Mouse (Mus musculus) neural tube, embryonic 13.5 days (tissue): Measurements from ENCODE around the gene Tmtc1. TPM values are rescaled to one million over a fixed set of nuclear protein-coding genes. Genes with fewer than 3 reads are reported as not detected.

Experiments
- ATAC-seq: fragments of 200-750 bp; cut with Nextera tagmentation; 2 replicates; pipeline ENCODE4 v1.8.0; 2017; ENCODE audit warnings: low read depth, mild to moderate bottlenecking, moderate TSS enrichment, moderate library complexity
- H3K27ac ChIP-seq: fragments of 300-500 bp; sonication (generic); replicated peaks from 2 replicates; pipeline ENCODE4 v1.5.1; 2015; ENCODE audit warnings: moderate library complexity, mild to moderate bottlenecking, inconsistent platforms
- H3K27me3 ChIP-seq: fragments of 300-500 bp; sonication (generic); 2 replicates; pipeline ENCODE4 v1.6.1; 2015; ENCODE audit warnings: mild to moderate bottlenecking, inconsistent platforms
- H3K36me3 ChIP-seq: fragments of 300-500 bp; sonication (generic); 2 replicates; pipeline ENCODE4 v1.6.1; 2015; ENCODE audit warnings: mild to moderate bottlenecking, inconsistent platforms
- H3K4me1 ChIP-seq: fragments of 300-500 bp; sonication (generic); replicated peaks from 2 replicates; pipeline ENCODE4 v1.6.1; 2015; ENCODE audit warnings: inconsistent platforms
- H3K4me2 ChIP-seq: fragments of 300-500 bp; sonication (generic); 2 replicates; pipeline ENCODE4 v1.6.1; 2015; ENCODE audit warnings: inconsistent platforms, mild to moderate bottlenecking, moderate library complexity
- H3K4me3 ChIP-seq: fragments of 300-500 bp; sonication (generic); 2 replicates; pipeline ENCODE4 v1.5.1; 2015; ENCODE audit warnings: mild to moderate bottlenecking, inconsistent platforms
- H3K9ac ChIP-seq: fragments of 300-500 bp; sonication (generic); 2 replicates; pipeline ENCODE4 v1.6.1; 2015; ENCODE audit warnings: moderate library complexity, mild to moderate bottlenecking, inconsistent platforms
- H3K9me3 ChIP-seq: fragments of 300-500 bp; sonication (generic); 2 replicates; pipeline ENCODE4 v1.6.1; 2016; ENCODE audit warnings: inconsistent platforms
- WGBS: fragments of 180-500 bp; shearing (Covaris S2); methylation state at CpG from one replicate; pipeline ENCODE4 v1.1.7; 2015; 5-methylcytosine and 5-hydroxymethylcytosine counted together
- polyA plus RNA-seq: library from polyadenylated mRNA; unstranded; fragments of >200 nt; fragmentation: Nextera tagmentation; extraction: Ambion mirVana; gene quantifications from 2 replicates; pipeline ENCODE4 v1.2.1, GENCODE M21; 2015

The Tmtc1 gene
- polyA plus RNA-seq, 1 experiment from 2014 or later, result 4.1 TPM

DNA sequence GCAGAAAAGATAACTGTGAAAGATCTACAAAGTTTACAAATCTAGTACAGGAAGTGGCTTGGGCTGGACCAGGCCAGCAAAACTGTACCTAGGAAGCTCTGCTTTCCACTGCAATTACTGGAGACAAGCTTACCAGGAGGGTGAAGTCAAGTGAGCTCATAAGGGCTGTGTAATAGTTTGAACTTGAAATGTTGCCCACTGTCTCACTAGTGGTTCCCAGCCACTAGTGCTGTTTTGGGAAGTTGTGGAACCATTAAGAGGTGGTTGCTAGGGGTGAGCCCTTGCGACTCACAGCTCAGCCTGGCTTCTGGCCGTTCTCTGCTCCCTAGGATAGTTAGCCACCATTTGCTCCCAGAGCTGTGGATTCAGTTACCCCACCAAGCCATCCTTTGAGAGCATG, 112.3 kb downstream of the Tmtc1 start:
- no peak overlapping the region for H3K9ac ChIP-seq
- no peak overlapping the region for H3K4me2 ChIP-seq
- no peak for ATAC-seq
- H3K27me3 ChIP-seq, result no peaks in the 10 kb centered on the region
- no peak overlapping the region for H3K27ac ChIP-seq
- no peaks in the 10 kb centered on the region for H3K4me1 ChIP-seq
- H3K4me3 ChIP-seq, result no peak overlapping the region
- H3K36me3 ChIP-seq, result 0 out of 2 replicates have a peak, but pooled peaks cover 3% of the 10 kb centered on the region
- H3K9me3 ChIP-seq, result no peaks in the 10 kb centered on the region
- WGBS, result 92% methylated on average over 2 of the region's 2 CpGs

DNA sequence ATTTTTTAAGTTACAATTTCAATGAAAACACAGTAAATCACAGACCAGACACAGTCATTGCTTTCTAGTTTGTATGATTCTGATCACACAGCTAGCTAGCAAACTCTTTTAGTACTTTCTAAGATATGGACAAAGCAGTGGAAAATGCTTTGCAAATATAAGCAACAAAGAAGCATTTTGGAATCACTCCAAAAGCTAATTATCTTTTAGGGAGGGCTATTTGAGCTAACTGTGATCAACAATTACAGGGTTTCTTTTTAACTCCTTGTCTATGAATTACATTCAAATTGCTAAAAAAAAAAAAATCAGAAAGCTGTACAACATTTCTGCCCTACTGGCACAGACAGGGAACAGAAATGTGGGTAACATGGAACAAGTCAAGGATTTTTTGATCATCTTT, 114.2 kb downstream of the Tmtc1 start:
- Histone ChIP-seq H3K9ac (no peak overlapping the region), H3K4me3 (no peak overlapping the region), H3K4me2 (no peak overlapping the region), H3K4me1 (no peaks in the 10 kb centered on the region), H3K36me3 (0 out of 2 replicates have a peak, but pooled peaks cover 3% of the 10 kb centered on the region), H3K27me3 (no peaks in the 10 kb centered on the region), H3K27ac (no peak overlapping the region), H3K9me3 (no peaks in the 10 kb centered on the region)
- no peak for ATAC-seq

DNA sequence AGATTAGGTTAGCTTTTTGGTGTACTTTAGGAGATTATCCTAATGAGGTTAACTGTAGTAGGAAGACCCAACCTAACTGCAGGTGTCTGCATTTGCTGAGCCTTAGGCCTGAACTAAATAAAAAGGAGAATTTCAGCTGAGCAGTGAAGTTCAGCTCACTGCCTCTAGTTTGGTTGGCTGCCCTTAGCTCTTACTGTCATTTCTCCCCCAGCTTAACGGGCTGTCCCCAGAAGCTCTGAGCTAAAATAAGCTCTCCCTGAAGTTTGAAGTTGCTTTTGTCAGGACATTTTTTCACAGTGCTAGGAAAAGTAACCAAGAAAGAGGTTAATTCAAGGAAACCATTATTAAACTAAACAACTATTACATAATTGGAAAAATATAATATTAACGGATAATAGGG, 115.3 kb downstream of the Tmtc1 start:
- ATAC-seq, result no peak
- Histone ChIP-seq H3K4me2 (no peak overlapping the region), H3K9me3 (no peaks in the 10 kb centered on the region), H3K9ac (no peak overlapping the region), H3K27me3 (no peaks in the 10 kb centered on the region), H3K4me1 (no peaks in the 10 kb centered on the region), H3K4me3 (no peak overlapping the region), H3K36me3 (no peaks in the 10 kb centered on the region), H3K27ac (no peak overlapping the region)
- 90% methylated on average over 2 of the region's 2 CpGs for WGBS

DNA sequence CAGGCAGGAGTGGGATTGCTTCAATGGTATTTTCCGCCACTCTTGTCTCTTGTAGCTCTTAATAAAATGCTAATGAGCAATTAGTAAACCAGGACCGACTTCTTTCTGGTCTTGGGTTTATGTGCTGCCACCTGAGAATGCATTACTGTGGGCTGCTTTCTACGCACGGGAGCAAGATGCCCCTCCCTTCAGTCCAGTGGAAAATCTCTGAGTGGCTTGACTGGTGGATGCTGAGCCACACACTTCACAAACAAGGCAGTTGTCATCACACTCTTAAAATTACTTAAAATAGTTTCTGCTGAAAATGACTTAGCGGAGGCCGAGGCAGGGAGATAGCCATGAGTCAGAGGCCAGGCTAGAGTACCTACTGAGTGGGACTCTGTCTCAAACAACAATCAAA, 116.1 kb downstream of the Tmtc1 start:
- Histone ChIP-seq H3K36me3 (no peaks in the 10 kb centered on the region), H3K27me3 (no peaks in the 10 kb centered on the region), H3K4me2 (no peak overlapping the region), H3K27ac (no peak overlapping the region), H3K4me3 (no peak overlapping the region), H3K9me3 (no peaks in the 10 kb centered on the region), H3K4me1 (no peaks in the 10 kb centered on the region), H3K9ac (no peak overlapping the region)
- ATAC-seq, result no peak
- WGBS, result 61% methylated on average over 6 of the region's 6 CpGs

DNA sequence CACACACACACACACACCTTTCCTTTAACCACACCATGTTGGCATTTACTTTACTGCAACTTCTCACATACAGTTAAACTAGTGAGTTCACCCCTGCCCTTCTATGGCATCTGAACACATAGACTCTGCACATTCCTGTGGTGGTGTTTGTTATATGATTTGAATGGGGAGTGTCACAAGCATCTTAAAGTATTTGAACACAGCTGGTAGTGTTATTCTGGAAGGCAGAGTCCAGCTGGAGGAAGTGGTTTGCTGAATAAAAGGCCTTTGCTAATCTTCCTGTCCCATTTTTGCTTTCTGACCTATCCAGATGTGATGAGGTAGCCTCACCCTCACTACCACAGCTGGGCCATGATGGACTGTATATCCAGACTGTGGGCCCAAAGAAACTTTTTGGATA, 125.5 kb downstream of the Tmtc1 start:
- Histone ChIP-seq H3K4me3 (no peak overlapping the region), H3K4me2 (no peak overlapping the region), H3K27me3 (no peaks in the 10 kb centered on the region), H3K27ac (no peak overlapping the region), H3K9ac (no peak overlapping the region), H3K4me1 (no peaks in the 10 kb centered on the region), H3K9me3 (no peaks in the 10 kb centered on the region), H3K36me3 (no peaks in the 10 kb centered on the region)
- ATAC-seq, result no peak

DNA sequence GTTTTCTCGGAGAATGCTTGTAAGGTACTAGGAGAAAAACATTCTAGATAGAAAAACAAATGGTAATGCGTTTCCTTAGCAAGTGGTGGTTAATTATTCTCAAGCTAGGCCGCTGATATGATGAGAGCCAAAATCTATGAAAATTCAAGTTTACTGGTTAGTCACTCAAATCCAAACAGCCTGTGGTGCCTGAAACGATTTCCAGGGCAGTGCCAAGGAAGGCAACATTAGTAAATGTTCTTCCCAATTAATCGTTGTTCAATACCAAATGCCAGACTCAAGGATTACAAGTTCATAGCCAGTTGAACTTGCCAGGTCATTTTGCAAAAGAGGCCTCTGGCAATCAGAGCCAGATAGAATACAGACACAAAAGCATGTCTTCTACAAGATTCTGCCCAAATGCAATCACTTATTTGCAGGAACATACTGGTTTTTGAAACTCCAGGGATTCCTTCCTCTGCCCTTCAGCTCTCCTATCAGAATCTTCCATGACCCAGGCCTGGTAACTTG, 128.6 kb downstream of the Tmtc1 start:
- no peak overlapping the region for H3K27ac ChIP-seq
- H3K4me3 ChIP-seq, result no peak overlapping the region
- no peak for ATAC-seq
- H3K9ac ChIP-seq, result no peak overlapping the region
- 87% methylated on average over 5 of the region's 5 CpGs for WGBS
- no peak overlapping the region for H3K4me2 ChIP-seq
- H3K27me3 ChIP-seq, result no peaks in the 10 kb centered on the region
- H3K9me3 ChIP-seq, result no peaks in the 10 kb centered on the region
- no peaks in the 10 kb centered on the region for H3K36me3 ChIP-seq
- H3K4me1 ChIP-seq, result no peaks in the 10 kb centered on the region

DNA sequence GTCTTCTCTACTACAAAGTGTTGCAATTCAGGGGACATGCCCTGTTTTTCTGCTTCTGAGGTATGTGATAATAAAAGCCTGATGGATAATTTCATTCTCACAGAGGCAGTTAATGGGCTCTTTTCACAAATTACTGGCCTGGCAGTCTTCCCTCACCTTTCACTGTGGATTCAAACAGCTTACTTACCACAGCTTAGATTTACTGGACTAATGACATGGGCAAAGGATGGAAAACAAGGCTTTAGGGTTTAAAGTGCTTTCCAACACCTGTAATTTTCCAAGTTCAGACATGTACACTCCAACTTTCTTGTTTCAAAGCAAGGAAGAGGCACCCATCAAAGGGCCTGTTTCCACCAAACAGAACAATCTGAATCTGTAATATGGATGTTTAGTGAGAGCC, 129.1 kb downstream of the Tmtc1 start:
- Histone ChIP-seq H3K36me3 (no peaks in the 10 kb centered on the region), H3K27me3 (no peaks in the 10 kb centered on the region), H3K4me1 (no peaks in the 10 kb centered on the region), H3K4me3 (no peak overlapping the region), H3K9ac (no peak overlapping the region), H3K4me2 (no peak overlapping the region), H3K27ac (no peak overlapping the region), H3K9me3 (no peaks in the 10 kb centered on the region)
- no peak for ATAC-seq

DNA sequence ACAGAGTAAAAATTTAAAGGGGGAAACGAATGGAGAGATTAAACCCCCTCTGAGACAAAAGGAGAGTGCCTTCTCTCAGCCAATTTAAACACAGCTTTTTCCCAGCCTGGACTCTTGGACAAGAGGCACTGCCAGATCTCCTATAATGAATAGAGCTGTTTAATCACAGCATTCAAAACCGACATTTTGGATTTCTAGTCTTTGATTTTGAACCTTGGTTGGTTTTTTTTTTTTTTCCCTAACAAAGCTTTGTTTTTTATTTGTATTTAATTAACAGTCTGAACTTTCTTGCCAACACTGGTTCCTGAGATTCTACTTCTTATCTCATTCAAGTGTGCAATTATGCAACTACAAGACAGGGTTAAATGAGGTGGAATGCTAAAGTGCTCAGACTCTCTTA, 133.2 kb downstream of the Tmtc1 start:
- no peak overlapping the region for H3K9ac ChIP-seq
- H3K4me3 ChIP-seq, result no peak overlapping the region
- no peak for ATAC-seq
- 43% methylated on average over 2 of the region's 2 CpGs for WGBS
- no peaks in the 10 kb centered on the region for H3K36me3 ChIP-seq
- no peak overlapping the region for H3K4me2 ChIP-seq
- no peak overlapping the region for H3K27ac ChIP-seq
- H3K27me3 ChIP-seq, result no peaks in the 10 kb centered on the region
- H3K4me1 ChIP-seq, result no peaks in the 10 kb centered on the region
- H3K9me3 ChIP-seq, result no peaks in the 10 kb centered on the region

DNA sequence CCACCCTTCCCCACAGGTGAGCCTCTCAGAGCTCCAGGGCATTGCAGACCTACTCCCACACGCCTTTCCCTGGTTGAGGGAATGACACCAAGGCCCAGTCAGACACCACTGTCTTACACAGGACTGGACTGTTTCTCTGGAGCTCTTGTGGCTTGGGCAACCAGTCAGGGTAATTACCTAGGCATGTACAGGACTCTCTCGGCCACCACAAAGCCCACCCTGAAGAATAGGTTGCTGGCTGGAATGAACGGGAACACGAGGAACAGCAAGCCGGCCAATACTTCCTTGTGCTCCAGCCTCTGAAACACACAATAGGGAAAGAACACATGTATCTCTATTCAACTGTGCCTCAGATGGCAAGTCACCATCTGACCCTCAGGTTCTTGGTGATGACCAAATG, 138.4 kb downstream of the Tmtc1 start:
- Histone ChIP-seq H3K36me3 (no peaks in the 10 kb centered on the region), H3K9me3 (no peaks in the 10 kb centered on the region), H3K4me2 (no peak overlapping the region), H3K27me3 (no peaks in the 10 kb centered on the region), H3K4me1 (no peaks in the 10 kb centered on the region), H3K4me3 (no peak overlapping the region), H3K27ac (no peak overlapping the region), H3K9ac (no peak overlapping the region)
- ATAC-seq, result no peak
- 92% methylated on average over 5 of the region's 5 CpGs for WGBS

DNA sequence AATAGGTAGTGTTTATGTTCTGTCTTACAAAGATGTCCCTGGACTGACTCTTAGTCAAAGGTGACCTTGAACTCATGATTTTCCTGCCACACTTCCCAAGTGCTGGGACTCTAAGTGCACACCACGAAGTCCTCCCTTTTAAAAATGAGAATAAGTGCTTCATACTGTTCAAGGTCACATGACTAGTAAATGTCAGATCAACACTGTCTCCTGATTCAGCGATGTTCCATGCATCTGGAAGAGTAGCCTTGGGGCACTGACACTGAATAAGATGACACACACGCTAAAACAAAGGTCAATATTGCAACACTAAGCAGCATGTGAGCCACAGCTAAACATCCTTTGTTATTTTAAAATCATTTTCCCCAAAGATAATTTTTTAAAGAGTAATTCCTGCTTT, 139.0 kb downstream of the Tmtc1 start:
- Histone ChIP-seq H3K27me3 (no peaks in the 10 kb centered on the region), H3K4me2 (no peak overlapping the region), H3K4me3 (no peak overlapping the region), H3K27ac (no peak overlapping the region), H3K36me3 (no peaks in the 10 kb centered on the region), H3K4me1 (no peaks in the 10 kb centered on the region), H3K9ac (no peak overlapping the region), H3K9me3 (no peaks in the 10 kb centered on the region)
- WGBS, result 74% methylated on average over 3 of the region's 3 CpGs
- ATAC-seq, result no peak

DNA sequence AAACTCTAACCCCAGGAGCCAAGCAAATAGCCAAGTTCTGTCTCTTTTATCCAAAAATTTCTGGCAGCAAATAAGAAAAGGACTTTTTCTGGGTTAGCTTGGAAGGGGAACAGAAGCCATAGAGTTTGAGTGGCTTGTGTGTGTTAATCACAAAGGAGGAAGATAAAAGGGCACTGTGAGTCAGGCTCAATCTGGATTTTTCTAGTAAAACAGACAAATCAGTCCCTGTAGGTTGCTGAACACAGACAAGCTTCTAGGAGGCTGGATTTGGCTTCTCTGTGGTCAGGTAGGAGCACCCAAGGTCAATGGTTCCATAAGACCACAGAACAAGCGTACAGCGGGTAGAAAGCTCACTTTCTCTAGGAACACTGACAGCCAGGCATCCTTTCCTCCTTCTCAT, 141.9 kb downstream of the Tmtc1 start:
- no peaks in the 10 kb centered on the region for H3K27me3 ChIP-seq
- H3K27ac ChIP-seq, result no peak overlapping the region
- no peak overlapping the region for H3K9ac ChIP-seq
- no peak overlapping the region for H3K4me2 ChIP-seq
- WGBS, result 85% methylated on average over 2 of the region's 2 CpGs
- no peaks in the 10 kb centered on the region for H3K4me1 ChIP-seq
- no peak overlapping the region for H3K4me3 ChIP-seq
- H3K36me3 ChIP-seq, result no peaks in the 10 kb centered on the region
- no peaks in the 10 kb centered on the region for H3K9me3 ChIP-seq
- no peak for ATAC-seq

DNA sequence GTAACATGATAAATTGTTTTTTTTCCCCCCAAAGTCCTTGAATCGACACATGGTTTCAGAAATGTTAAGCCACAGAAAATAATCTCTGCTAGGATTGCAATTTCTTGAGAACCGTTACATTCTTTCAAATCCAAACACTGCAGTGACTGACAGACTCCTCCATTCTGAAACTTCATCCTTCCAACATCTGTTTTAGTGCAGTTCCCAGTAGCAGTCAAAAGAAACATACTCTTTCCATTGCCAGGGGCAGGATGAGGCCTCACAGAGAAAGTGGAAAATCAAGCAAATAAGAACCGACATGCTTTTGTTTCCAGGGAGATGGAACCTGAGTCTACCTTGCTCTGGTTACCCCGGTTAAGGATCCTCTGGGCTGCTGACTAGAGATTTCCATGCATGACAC, 147.1 kb downstream of the Tmtc1 start:
- WGBS, result 70% methylated on average over 4 of the region's 4 CpGs
- no peak for ATAC-seq
- no peak overlapping the region for H3K4me3 ChIP-seq
- H3K9ac ChIP-seq, result no peak overlapping the region
- H3K4me1 ChIP-seq, result no peaks in the 10 kb centered on the region
- H3K4me2 ChIP-seq, result no peak overlapping the region
- H3K27ac ChIP-seq, result no peak overlapping the region
- no peaks in the 10 kb centered on the region for H3K27me3 ChIP-seq
- no peaks in the 10 kb centered on the region for H3K9me3 ChIP-seq
- no peaks in the 10 kb centered on the region for H3K36me3 ChIP-seq

DNA sequence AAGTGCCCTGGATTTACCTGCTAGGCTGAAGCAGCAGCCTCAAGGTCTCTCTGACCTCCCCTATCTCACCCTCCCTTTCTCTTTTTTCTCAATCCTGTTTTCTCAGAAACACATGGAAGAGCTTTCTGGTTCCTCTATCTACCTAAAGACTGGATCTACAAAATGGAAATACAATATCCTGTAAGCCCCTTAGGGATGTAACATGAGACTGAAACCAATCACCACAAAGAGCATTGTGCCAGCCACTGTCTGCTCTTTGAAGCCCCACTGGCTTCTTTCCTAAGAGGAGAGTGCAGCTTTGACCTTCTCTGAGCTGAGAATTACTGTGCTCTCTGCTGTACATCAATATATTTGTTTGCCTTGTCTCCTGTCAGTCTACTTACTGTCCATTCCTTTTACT, 147.8 kb downstream of the Tmtc1 start:
- H3K9me3 ChIP-seq, result no peaks in the 10 kb centered on the region

More for the DNA sequence above, 147.8 kb downstream of the Tmtc1 start:
- Histone ChIP-seq H3K27ac (no peak overlapping the region), H3K9ac (no peak overlapping the region), H3K27me3 (no peaks in the 10 kb centered on the region), H3K4me2 (no peak overlapping the region), H3K36me3 (no peaks in the 10 kb centered on the region), H3K4me3 (no peak overlapping the region), H3K4me1 (no peaks in the 10 kb centered on the region)
- ATAC-seq, result no peak
